Mouse (Mus musculus): ENCODE measurements around the gene Tmem184a.
A peak's percentile ranks its signal among the peaks of the same experiment; 100 is the strongest.

Gene Tmem184a

DNA sequence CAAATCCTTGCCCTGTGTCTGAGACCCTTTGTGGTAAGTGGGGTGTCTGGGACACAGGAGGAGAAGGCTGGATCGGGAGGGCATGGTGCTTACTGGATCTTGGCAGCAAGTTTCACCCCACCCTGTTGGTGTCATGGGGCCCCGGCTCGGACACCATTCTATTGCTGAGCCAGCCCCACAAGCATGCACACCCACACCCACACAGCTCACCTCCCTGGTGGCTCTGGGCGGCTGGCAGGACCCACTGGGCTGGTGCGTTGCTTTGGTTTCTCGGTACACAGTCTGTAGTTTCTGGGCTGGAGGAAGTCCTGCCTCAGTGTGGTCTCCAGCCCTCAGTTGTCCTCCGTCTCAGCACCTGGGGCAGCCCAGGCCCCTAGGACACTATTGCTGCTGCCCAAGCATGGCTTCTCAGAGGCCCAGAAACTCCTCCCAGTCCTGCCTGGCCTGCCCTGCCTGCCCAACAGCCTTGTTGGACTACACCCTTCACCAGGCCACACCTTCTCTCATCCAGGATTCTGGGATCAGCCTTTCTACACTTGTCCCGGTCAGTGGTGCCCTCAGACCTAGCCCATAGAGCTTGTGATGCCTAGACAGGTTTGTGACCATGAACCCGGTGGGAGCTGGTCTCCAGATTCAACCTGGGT is at the start of gene Tmem184a:
TSS of gene Tmem184a (minus strand) at position 380 of the 644 bp plus-strand sequence.
- DNase-seq (ENCODE audit: low spot score), result no peak

DNA sequence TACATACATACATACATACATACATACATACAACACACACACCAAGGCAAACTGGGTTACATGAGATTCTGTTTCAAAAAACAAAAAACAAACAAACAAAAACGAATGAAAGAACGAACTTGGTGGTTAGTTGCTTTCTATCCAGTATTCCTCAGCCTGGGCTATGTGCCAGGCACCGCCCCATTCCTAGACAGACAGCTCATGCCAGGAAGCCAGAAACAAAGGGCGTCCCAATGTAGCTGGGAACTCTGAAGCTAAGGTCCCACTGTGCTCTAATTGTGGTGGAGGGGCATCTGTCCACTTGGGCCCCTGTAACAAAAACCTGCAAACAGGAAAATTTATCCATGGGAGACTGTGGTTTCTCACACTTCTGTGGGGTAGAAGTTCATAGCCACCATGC is 43.0 kb upstream of the Tmem184a start:
- peak; percentile 80 for DNase-seq (ENCODE audit: low spot score)

DNA sequence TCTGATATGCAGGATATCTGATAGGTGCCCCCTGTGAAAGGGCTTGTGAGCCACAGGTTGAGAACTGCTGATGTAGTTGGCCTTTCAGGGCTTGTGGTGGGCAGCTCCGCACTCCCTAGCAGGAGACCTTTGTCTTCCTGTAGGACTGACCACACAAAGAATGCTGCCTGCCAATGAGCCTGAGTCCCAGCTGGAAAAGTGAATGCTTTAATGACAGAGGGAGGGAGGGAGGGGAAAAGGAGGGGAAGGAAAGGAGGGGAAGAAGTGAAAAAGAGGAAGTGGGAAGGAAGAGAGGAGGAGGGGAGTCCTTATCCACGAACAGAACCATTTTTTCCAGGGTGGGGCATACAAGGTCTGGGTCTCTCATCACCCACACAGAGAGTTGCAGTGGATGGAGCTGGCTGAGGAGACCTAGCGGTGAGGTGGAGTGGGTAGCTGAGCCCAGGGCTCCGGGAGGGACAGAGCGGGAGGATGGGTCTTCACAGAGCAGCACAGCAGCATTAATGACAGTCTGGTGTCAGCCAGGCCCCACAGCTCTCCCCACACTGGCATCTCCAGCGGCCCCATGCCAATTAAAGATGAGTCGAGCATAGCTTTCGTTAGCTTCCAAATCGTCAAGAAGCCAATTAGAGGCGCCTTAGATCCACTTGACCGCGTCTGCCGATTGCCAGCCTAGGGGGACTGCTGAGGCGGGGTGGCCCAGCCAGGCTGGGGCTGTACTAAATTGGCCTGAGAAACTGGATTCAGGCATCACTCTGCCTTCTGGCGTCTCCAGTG is 40.8 kb upstream of the Tmem184a start:
- no peak for DNase-seq (ENCODE audit: low spot score)

DNA sequence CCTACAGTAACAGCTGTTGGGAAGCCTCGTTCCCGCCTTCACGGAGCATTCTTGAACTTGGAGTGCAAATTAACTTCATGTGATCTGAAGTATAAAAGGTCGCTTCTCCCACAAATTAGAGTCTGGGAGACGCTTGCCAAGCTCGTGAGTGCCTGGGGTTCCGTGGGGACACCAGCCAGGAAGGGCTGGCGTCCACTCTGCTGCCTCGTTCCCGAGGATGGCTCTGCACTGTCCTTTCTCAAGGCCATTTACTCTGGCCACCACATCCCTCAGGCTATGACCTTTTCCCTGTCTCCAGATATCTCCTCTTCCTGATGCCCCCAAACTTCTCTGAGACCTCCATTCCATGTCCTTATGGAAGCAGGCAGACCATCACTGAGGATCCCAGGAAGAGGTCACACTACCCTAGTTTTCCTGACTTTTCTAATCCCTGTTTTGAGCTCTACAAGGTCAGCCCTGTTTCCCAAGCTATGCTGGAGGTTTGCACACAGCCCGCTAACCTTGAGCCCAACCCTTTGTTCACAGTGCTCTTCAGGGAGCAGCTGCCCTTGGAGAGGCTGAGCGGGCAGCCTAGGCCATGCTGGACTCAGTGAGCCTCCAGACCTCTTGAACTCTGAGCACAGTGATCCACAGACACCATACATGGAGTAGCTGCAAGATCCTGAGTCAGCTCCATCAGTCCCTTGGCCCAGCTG is 30.1 kb upstream of the Tmem184a start:
- peak; percentile 63 for DNase-seq (ENCODE audit: low spot score)

DNA sequence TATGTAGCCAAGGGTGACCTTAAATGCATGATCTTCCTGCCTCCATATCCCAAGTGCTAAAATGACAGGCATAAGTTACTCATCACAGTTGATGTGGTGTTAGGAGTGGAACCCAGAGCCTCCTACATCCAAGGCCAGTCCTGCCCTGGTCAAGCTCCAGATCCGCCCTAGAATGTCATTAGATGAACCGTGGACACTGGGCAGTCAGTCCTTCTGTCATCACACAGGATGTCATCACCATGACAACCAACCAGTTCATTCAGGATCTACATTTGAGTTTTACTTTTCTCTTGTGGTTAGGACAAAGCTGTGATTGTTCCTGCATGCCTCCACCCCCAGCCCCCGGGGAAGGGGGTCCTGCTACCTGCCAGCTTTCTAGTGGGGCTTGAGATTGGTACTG is 19.4 kb upstream of the Tmem184a start:
- no peak for DNase-seq (ENCODE audit: low spot score)

DNA sequence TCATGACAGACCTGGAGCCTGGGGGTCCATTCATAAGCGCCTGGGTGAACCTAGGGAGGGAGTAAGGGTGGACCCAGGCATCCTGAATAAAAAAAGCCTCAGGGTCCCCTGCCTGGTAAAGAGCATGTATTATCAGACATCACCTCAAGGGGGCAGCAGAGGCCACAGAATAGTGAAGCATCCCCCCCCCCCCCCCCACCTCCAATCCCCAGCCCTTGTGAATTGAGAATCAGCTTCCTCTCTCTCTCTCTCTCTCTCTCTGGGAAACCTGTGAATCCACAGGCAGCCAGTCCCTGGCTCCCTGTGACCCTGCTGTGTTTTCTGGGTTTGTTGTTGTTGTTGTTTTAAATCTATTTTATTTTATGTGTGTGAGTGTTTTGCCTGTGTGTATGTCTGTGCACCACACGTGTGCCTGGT is 18.8 kb upstream of the Tmem184a start:
- peak; percentile 88 for DNase-seq (ENCODE audit: low spot score)

DNA sequence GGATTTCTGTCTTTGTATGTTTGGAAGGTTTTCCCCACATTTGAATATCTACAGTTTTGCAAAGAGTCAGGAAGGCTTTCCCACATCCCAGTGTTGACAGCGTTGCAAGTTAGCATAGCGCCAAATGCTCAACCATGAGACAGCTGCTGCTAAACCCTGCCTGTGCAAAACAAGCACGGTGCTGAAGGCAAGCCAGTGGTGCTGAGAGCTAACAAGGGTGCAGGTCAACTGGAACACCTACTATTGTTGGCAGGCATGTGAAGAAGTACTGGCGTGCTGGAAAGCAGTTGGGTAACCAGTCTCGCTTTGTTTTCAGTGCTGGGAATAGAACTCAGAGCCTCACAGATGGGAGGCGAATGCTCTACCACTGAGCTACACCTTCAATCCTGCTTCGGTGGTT is 16.0 kb upstream of the Tmem184a start:
- no peak for DNase-seq (ENCODE audit: low spot score)

DNA sequence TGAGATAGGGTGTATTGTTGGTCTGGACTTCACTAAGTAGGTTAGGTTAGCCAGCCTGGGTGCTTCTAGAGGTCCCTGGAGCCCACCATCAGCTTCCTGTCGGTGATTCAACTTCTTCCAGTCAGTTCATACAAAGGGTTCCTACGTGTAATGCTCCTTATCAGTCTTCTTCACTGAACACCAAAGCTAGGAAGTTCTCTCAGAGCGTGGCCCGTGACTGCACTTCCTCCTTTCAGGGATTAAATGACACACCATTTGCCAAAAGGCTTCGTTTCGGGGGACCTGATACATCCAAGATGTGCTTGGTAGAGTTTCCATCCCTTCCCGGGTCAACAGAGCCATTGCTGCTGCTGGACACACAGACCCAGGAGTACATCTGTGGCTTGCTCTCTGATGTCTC is 12.4 kb upstream of the Tmem184a start:
- no peak for DNase-seq (ENCODE audit: low spot score)

DNA sequence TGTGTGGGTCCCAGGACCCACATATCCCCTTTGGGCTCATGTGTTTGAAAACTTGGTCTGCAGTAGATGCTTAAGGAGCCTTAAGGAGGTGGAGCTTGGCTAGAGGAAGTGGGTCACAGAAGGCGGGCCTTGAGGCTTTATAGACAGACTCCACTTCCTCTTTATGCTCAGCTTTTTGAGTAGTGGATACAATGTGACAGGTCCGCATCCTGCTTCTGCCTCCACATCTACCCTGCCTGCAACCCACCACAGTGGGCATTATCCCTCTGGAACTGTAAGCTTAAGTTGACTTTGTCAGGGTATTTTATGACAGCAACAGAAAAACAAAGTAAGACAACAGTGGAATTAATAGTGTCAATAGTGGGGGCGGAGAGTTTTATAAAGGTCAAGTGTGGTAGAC is 11.0 kb upstream of the Tmem184a start:
- no peak for DNase-seq (ENCODE audit: low spot score)

DNA sequence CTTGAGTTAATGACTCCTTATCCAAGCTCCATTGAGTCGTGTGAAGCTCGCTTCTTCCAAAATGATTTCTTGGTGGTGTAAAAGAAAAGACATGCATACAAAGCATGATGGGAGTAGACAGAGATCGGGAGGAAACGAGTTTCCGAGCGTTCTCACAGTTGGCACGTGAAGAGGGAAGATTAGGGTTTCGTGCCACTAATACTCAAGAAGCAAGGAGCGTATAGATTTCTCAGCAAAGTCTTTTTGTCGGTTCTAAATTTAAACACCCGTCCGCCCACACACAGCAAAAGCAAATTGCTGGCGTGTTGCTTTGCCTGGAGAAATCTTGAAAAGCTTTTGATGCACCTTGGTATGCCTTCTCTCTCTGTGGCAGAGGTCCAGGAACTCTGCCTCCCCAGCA is 9.7 kb upstream of the Tmem184a start:
- DNase-seq (ENCODE audit: low spot score), result no peak

DNA sequence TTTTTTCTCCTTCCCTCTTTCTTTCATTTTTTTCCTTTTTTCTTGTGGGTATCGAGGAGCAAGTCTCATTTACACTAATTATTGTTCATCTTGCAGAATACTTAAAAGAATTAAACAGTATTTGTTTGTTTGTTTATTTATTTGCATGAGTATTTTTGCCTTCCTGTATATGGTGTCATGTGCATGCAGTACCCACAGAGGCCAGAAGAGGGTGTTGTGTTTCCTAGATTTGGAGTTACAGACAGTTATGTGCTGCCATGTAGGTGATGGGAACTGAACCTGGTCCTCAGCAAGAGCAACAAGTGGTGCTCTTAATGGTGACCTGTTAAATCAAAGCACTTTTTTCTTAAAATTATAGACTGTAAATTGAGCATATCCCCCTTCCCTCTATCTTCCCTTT is 7.9 kb upstream of the Tmem184a start:
- no peak for DNase-seq (ENCODE audit: low spot score)

DNA sequence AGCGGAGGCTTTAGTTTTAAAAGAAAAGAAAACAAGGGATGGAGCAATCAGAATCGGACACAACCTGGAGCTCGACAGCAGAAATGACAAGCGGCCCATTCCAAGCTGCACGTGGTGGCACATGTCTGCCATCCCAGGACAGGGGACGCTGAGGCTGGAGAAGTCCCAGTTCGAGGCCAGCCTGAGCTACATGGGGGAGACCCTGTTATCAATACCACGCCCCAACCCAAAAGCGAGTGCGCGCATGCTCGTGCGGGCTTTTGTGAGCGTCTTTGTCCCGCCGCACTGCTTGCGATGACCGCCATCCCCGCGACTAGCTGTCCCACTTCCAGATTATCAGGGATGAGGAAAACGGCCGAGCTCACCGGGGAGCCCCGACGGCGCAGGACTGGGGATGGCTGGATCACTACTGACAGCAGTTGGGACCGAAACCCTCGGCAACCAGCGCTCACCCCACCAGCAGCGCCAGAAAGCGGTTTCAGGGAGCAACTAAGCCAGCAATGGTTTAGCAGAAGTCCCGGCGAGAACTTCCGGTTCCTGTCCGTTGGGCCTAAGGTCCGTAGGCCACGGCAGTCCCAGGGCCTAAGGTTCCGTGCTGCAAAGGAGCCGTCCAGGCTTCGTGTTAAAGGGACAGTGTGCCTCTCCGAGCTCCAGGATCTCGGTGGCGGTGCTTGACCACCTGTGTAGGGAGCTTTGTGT is 6.8 kb upstream of the Tmem184a start, which contains the start of the genes Gm26938 and Psmg3:
TSS of gene Gm26938 (minus strand) at position 51 of the 699 bp plus-strand sequence.
TSS of gene Psmg3 (minus strand) at position 529 of the 699 bp plus-strand sequence.
- peak; percentile 89 for DNase-seq (ENCODE audit: low spot score)

DNA sequence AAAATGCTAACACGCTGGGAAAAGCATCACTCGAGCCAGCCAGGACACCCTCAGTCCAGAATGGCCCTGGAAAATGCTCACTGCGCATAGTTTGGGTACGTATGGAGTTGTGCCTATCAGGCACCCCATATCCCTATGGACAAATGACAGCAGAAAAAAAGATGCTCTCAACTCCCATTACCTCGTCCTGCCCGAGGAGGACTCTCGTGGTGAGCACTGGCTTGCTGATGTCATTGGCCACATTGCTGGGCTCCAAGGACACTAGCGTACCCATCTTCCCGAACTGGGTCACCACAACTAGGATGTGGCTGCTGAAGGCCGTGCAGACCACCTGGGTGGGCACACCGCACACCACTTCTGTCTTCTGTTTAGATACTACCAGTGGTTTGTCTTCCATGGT is 6.2 kb upstream of the Tmem184a start:
- no peak for DNase-seq (ENCODE audit: low spot score)

DNA sequence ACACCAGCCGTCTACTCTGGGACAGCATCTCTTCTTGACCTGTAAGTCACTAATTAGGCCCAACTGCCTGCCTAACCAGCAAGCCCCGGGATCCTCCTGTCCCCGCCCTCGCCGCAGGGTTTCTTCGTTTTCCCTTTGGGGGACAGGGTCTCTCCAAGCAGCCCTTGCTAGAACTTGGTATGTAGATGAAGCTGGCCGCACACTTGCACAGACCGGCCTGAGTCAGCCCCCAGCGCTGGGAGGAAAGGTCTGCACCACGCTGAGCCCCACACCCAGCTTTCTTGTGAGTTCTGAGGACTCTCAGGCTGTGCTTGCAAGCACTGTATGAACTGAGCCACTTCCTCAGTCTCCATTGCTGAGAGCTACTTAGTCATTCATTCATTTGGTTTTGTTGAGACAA is 4.8 kb upstream of the Tmem184a start:
- no peak for DNase-seq (ENCODE audit: low spot score)

DNA sequence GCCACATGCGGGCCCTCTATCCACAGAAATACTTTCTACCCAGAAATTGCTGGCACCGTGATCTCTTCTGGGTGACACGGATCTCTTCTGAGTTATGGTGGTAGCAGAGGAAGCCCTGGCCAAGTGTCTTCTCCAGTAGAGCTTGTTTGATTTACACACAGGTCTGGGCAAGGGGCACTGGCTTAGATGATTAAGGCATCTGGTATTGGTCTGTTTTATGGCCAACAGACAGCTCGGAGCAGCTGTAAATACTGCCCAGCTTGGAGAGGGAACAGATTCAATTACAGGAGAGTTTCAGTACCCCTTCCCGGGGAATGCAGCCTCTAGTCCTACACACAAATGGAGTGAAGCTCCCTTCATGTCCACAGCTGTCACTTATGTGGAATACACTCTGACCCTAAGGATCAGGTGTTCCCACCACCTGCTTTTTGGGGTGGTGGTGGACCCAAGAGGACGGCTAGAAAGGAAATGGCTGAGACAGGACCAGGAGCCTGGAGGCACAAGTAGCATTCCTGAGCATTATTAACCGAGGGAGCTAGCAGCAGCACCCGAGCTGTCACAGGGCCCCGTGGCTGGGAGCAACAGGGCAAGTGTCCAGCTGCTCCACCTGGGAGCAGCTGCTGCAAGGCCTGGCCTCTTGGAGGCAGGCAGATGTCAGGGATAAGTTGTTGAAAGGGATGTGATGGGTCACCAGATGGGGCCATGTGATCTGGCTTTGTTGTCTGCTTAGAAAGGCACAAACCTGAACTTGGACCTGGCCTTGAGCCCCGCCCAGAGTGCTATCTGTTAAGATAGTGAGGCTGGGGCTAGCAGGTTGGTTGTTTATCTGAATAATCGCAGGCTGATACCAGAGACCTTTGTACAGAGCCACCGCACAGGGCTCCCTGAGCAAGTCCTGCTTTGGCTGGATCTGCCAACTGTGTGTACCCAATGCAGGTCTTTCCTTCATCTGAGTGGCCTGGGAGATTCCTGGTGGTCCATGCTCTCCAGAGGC is 2.0 kb upstream of the Tmem184a start:
- DNase-seq (ENCODE audit: low spot score), result no peak

DNA sequence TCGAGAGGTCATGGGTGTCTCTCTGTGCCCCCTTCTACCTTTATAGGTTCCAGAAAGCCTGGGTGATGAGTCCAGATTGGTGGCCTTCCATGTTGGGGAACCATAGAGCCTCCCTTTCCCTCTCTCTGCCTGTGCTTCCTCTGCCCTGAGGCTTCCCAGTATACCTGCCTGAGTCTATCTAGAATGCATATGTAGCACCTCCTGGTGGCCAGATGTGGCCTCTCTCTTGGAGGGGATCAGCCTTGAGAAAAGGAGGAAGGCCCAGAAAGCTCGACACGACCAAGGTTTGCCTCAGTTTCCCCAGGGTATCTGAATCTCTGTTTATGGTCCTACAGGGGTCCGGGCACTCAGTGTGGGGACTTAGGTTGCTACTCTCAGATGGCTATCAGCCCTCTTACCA is 916 bp downstream of the Tmem184a start:
- DNase-seq (ENCODE audit: low spot score), result peak; percentile 78

DNA sequence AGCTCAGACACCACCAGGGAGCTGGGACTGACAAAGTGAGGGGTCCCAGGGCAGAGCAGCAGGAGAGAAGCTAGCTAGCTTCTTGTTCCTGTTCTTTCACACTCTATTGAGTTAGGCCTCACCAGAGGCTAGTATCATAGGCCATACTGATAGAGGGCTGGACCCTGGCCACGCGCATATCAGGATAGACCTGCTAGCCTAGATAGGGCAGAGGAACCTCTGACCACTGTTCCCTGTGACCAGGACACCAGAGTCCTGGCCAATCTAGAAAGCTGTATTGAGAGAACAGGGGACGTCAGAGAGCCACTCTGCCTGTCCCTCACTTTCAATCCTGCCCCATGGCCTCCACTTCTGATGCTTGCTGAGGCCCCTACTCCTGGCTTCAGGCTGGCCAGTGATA is 1.7 kb downstream of the Tmem184a start:
- no peak for DNase-seq (ENCODE audit: low spot score)

DNA sequence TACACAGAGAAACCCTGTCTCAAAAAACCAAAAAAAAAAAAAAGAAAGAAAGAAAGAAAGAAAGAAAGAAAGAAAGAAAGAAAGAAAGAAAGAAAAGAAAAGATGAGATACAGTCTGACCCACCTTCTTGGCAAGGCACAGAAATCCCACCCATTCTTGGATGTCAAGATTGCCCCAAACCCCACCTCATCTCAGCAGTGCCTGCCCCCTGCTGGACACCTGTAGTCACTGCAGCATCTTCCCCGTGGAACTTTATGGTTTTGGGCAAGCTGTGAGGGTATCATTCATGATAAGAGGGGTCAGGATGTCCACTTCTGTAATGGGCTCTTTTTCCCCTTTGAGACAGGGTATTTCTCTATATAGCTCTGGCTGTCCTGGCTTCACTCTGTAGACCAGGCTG is 2.4 kb downstream of the Tmem184a start:
- DNase-seq (ENCODE audit: low spot score), result peak; percentile 61

DNA sequence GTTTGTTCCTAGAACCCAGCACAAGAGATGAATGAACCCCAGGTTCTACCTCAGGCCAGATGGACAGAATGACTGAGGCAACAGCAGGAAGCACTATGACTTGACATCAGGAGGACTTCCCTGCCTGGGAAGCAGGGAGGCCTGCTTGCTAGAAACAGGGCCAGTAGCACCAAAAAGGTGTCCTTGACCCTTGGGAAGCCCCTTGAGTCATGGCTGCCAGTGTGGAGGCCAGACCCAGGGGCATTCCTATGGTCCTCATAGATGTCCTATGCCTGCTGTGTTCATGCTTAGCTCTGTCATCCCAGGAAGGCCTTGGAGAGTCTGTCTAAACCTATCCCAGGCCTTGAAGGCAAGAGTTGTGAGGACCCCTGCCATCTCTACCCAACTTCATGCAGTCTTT is 3.3 kb downstream of the Tmem184a start:
- DNase-seq (ENCODE audit: low spot score), result peak; percentile 43

DNA sequence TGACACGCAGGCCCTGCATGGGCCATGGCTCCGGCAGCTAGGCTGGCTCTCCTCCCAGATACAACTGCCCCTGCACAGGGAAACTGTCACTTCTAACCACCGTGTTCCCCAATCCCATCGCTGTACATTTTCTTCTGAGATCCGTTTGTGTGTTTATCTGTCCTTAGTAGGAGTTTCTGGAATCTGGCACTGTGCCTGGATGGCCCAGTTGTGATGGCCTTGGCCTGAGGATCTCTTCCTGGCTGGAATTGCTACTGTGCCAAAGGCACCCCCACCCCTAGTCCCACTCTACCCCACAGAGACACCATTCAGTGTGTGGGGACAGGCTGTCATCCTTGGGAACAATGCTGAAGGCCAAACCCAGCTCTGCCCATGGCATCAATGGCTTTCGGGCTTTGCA is 3.8 kb downstream of the Tmem184a start:
- peak; percentile 81 for DNase-seq (ENCODE audit: low spot score)

DNA sequence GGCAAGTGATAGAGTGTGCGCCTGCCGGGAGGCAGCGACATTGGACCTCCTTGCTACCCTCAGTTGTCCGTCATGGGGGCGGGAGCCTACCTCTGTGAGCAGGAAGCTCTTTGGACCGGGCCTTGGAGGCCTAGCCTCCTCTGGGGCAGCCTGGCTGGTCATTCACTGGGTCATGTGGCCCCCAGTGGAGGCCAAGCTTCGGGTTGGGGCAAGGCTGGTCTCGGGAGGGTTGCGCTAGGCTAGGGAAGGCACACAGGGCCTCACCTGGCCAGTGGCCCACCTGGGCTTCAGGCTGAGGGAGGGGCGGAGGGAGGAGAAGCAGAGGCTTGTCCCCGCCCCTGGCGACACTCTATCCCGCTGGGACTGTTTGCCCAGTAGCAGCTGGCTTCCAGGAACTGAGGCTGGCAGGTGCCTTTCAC is 5.7 kb downstream of the Tmem184a start:
- peak; percentile 60 for DNase-seq (ENCODE audit: low spot score)
